Mouse (Mus musculus): Measurements from ENCODE around the gene Fance.

GRCm38 (mm10) chr17:28270165-28270564, 43.2 kb upstream of the Fance start:
- TF ChIP-seq MAX (IDR thresholded peaks at IDR 0.05) = no peak
- TF ChIP-seq CTCF (IDR thresholded peaks at IDR 0.05; ENCODE audit: control insufficient read depth, insufficient read depth, insufficient read length) = no peak
- no peak for TF ChIP-seq MYOG (IDR thresholded peaks at IDR 0.05; ENCODE audit: control insufficient read depth, extremely low read depth, insufficient read length)
- TF ChIP-seq CEBPB (IDR thresholded peaks at IDR 0.05; ENCODE audit: low read depth) = no peak
- no peak for TF ChIP-seq USF1 (IDR thresholded peaks at IDR 0.05; ENCODE audit: low read depth)

Data from C2C12 (cell line).